Mouse (Mus musculus) ES-E14 (cell line): Measurements from ENCODE around the gene Nhs. TPM values are rescaled to one million over a fixed set of nuclear protein-coding genes. Genes with fewer than 3 reads are reported as not detected.

Experiments used
- DNase-seq: peaks from one replicate; pipeline ENCODE4 v3.0.0-alpha.2; 2013; ENCODE audit warnings: low read depth, low spot score
- H3K27ac ChIP-seq: 2 replicates; pipeline ENCODE4 v1.5.1; 2012; ENCODE audit warnings: low read depth, mild to moderate bottlenecking, low read length, moderate library complexity, mixed read lengths; ENCODE audit not compliant: poor library complexity, insufficient read depth, severe bottlenecking
- H3K36me3 ChIP-seq: 2 replicates; pipeline ENCODE4 v1.6.1; 2012; ENCODE audit warnings: mild to moderate bottlenecking, low read length, moderate library complexity, mixed read lengths; ENCODE audit not compliant: control insufficient read depth, poor library complexity, insufficient read depth, severe bottlenecking
- H3K4me1 ChIP-seq, 2 experiments: fragments of 150-350 bp in 1 of 2; sonication (generic) in 1 of 2; 2 replicates each; pipeline ENCODE4 v1.6.1; 2012; ENCODE audit warnings: low read length in 2 of 2, mild to moderate bottlenecking in 1 of 2, mixed read lengths in 1 of 2; ENCODE audit not compliant: control insufficient read depth in 2 of 2, insufficient read depth in 2 of 2, poor library complexity in 1 of 2
- H3K4me3 ChIP-seq, 2 experiments: fragments of 150-350 bp in 1 of 2; sonication (generic) in 1 of 2; 2 replicates each; pipeline ENCODE4 v1.5.1; 2012; ENCODE audit warnings: low read length in 2 of 2, low read depth in 1 of 2, mild to moderate bottlenecking in 1 of 2, mixed read lengths in 1 of 2; ENCODE audit not compliant: insufficient read depth in 1 of 2, poor library complexity in 1 of 2, severe bottlenecking in 1 of 2
- H3K9ac ChIP-seq: 2 replicates; pipeline ENCODE4 v1.6.1; 2012; ENCODE audit warnings: low read depth, mild to moderate bottlenecking, low read length, mixed read lengths; ENCODE audit not compliant: poor library complexity, insufficient read depth, severe bottlenecking
- H3K9me3 ChIP-seq: fragments of 150-350 bp; sonication (generic); 2 replicates; pipeline ENCODE4 v1.6.1; 2012; ENCODE audit warnings: low read depth, mild to moderate bottlenecking, low read length; ENCODE audit not compliant: control insufficient read depth, insufficient read depth
- CHD2 ChIP-seq: IDR thresholded peaks from 2 replicates; pipeline ENCODE4 v1.6.1; 2014; ENCODE audit warnings: mild to moderate bottlenecking, low read depth, low read length, inconsistent platforms
- HCFC1 ChIP-seq: IDR thresholded peaks from 2 replicates; pipeline ENCODE4 v1.6.1; 2012; ENCODE audit warnings: low read length, inconsistent platforms, borderline replicate concordance; ENCODE audit not compliant: insufficient read depth
- MAFK ChIP-seq: IDR thresholded peaks from 2 replicates; pipeline ENCODE4 v1.6.1; 2014; ENCODE audit warnings: mild to moderate bottlenecking, low read depth, low read length, inconsistent platforms; ENCODE audit not compliant: insufficient read depth
- ZC3H11A ChIP-seq: IDR thresholded peaks from 2 replicates; pipeline ENCODE4 v1.6.1; 2012; ENCODE audit warnings: low read depth, mild to moderate bottlenecking, inconsistent platforms, low read length, borderline replicate concordance
- ZNF384 ChIP-seq: IDR thresholded peaks from 2 replicates; pipeline ENCODE4 v1.6.1; 2012; ENCODE audit warnings: low read depth, low read length, inconsistent platforms
- in situ Hi-C, 2 experiments: fragments of 600-800 bp; cut with MboI; formaldehyde crosslinking; loops; one replicate each; pipeline ENCODE4 v1.15.1; 2025; ENCODE audit warnings: low sequenced_read_pairs in 2 of 2, inconsistent platforms in 1 of 2; ENCODE audit not compliant: unreplicated experiment in 2 of 2
- total RNA-seq: library from RNA; depleted of rRNA; stranded (reverse); fragments of 300-350 nt; gene quantifications from 2 replicates; pipeline ENCODE4 v1.2.3, GENCODE M21; 2012

Gene Nhs
- total RNA-seq, 1 experiment = 3.2 TPM

DNA sequence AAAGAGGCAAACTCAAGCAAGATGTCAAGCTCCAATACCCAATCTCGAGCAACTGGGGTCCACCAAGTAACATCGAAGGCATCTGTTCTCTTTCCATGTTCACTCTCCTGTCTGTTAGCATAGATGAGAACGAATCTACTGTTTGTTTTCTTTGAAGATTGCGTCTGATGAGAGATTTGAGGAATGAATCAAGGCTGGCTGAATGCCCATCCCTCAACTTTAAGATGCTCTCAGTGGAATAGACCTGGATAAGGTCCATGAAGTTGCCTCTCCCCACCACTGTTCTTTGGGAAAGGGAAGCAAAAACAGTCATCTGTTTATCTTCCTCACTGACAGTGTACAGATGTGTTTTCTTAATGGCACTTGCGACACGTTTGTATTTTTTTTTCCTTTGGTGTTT lies 178.1 kb downstream of the Nhs start:
- TF ChIP-seq MAFK (no peak), ZNF384 (no peak), HCFC1 (no peak), CHD2 (no peak), ZC3H11A (no peak)
- Histone ChIP-seq H3K4me1 (no peaks in the 10 kb centered on the region), H3K9me3 (no peaks in the 10 kb centered on the region), H3K9ac (no peak overlapping the region), H3K27ac (no peak overlapping the region), H3K4me3 (no peak overlapping the region), H3K36me3 (no peaks in the 10 kb centered on the region)
- in situ Hi-C loops = no loop called here
- DNase-seq = no peak

DNA sequence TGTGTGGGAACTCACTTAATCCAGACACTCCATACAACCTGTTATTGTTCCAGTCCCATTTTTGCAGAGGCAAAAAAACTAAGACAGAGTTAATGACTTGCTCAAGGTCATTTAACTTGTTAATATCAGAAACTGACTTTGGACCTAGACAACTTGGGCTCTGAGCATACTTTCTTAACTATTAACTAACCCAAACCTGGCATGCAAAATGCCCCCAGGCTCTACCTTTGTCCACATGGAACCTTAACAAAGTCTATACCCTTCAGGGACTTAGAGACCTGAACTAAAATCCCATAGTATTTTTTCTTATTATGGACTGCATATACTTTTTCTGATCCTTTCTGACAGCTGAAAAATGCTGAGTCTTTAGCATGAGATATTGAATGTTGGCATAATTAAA lies 179.6 kb downstream of the Nhs start:
- DNase-seq = no peak
- Histone ChIP-seq H3K36me3 (no peaks in the 10 kb centered on the region), H3K4me1 (no peaks in the 10 kb centered on the region), H3K4me3 (no peak overlapping the region), H3K9ac (no peak overlapping the region), H3K27ac (no peak overlapping the region), H3K9me3 (no peaks in the 10 kb centered on the region)
- no peak for TF ChIP-seq ZC3H11A
- no peak for TF ChIP-seq ZNF384
- no peak for TF ChIP-seq MAFK
- no peak for TF ChIP-seq CHD2
- no peak for TF ChIP-seq HCFC1
- in situ Hi-C loops = no loop called here

- DNase-seq = no peak
- TF ChIP-seq CHD2 (no peak), MAFK (no peak), ZC3H11A (no peak), HCFC1 (no peak), ZNF384 (no peak)
- no peak overlapping the region for H3K4me3 ChIP-seq
- H3K27ac ChIP-seq = no peak overlapping the region
- no peak overlapping the region for H3K9ac ChIP-seq
- in situ Hi-C loops = no loop called here
- peaks cover 0 to 2% of the 10 kb centered on the region in 2 experiments; a peak in 1 of 4 replicates for H3K4me1 ChIP-seq
- H3K36me3 ChIP-seq = no peaks in the 10 kb centered on the region
- H3K9me3 ChIP-seq = no peaks in the 10 kb centered on the region
Measured at GRCm38 (mm10) chrX:161977236-161977841, 182.2 kb downstream of the Nhs start.

- Histone ChIP-seq H3K9me3 (no peaks in the 10 kb centered on the region), H3K36me3 (no peaks in the 10 kb centered on the region), H3K9ac (no peak overlapping the region), H3K27ac (no peak overlapping the region), H3K4me3 (no peak overlapping the region), H3K4me1 (peaks cover 0 to 2% of the 10 kb centered on the region in 2 experiments; a peak in 1 of 4 replicates)
- no peak for DNase-seq
- TF ChIP-seq ZC3H11A (no peak), MAFK (no peak), CHD2 (no peak), ZNF384 (no peak), HCFC1 (no peak)
- in situ Hi-C loops = no loop called here
Measured at GRCm38 (mm10) chrX:161976376-161976775, 183.2 kb downstream of the Nhs start.

- H3K36me3 ChIP-seq = no peaks in the 10 kb centered on the region
- TF ChIP-seq ZNF384 (no peak), ZC3H11A (no peak), CHD2 (no peak), MAFK (no peak), HCFC1 (no peak)
- no peak overlapping the region for H3K4me3 ChIP-seq
- no peak overlapping the region for H3K27ac ChIP-seq
- in situ Hi-C loops = loop anchor here in 1 of 2 experiments (25.0 kb wide), 1 partner anchor 314 kb away; no protein-coding TSS in a partner anchor
- peaks cover 0 to 2% of the 10 kb centered on the region in 2 experiments; a peak in 1 of 4 replicates for H3K4me1 ChIP-seq
- no peaks in the 10 kb centered on the region for H3K9me3 ChIP-seq
- no peak overlapping the region for H3K9ac ChIP-seq
- DNase-seq = no peak
Measured at GRCm38 (mm10) chrX:161973572-161973971, 186.0 kb downstream of the Nhs start.
